Mouse (Mus musculus): Measurements from ENCODE around the gene Wdr76.
A peak's percentile ranks its signal among the peaks of the same experiment; 100 is the strongest.
"Not testable (repeated sequence)": the region's sequence is repeated elsewhere in the genome, so short reads cannot be mapped to it uniquely, and the experiment has no call there.

The Wdr76 gene

DNA sequence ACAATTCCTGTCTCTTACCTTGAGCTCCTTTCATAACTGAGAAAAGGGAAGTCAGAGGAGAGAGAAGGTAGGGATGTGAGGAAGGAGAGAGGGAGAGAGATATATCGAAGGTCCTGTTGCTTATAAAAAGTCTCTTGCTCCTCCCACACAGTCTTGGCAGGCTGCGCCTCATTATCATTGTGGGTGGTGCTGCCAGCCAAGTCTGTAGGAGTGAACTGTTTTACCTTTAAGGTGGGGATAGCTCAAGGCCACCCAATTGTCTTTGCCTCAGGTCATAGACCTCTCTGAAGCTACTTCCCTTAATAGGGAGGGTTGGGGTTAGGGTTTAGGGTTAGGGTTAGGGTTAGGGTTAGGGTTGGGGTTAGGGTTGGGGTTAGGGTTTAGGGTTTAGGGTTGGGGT is 15.5 kb downstream of the Wdr76 start:
- no peak for DNase-seq

DNA sequence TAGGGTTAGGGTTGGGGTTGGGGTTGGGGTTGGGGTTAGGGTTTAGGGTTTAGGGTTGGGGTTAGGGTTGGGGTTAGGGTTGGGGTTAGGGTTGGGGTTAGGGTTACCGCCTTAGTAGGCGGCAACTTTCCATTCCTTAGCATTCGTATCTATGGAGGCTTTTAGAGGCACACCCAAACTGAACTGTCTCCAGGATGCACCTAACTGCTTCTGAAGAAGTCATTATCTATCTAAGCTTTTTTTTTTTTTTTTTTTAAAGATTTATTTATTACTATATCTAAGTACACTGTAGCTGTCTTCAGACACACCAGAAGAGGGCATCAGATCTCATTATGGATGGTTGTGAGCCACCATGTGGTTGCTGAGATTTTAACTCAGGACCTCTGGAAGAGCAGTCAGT is 16.3 kb downstream of the Wdr76 start:
- not testable (repeated sequence) for DNase-seq

DNA sequence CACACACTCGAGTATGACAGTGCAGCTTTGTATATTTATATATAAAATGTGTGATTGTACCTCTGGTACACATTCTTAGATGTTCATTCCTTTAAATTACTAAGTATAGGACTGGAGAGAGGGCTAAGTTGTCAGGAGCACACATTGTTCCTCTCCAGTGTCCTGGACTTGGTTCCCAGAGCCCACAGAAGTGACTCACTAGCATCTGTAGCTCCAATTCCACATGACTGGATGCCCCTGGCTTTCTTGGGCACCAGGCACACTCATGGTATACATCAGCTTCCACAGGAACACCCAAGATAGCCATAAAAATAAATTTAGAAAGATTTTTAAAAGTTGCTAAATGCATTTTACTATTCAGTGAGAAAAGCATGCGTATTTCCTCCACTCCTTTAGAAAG is 18.5 kb downstream of the Wdr76 start:
- no peak for DNase-seq

DNA sequence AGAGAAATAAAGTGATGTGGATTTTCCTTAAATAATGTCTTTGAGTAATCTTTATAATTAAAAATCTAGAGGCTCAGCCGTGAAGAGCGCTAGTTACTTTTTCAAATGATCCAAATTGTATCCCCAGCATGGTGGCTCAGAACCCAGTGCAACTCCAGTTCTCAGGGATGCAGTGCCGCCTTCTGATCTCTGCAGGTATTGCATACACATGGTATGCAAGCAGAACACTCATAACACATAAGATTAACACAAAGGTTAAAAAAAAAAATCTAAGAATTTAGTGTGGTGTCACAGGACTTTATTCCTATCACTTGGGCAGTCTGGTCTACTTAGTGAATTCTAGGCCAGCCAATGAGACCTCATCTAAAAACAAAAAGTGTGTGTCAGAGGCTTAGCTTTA is 38.3 kb downstream of the Wdr76 start:
- DNase-seq: no peak

DNA sequence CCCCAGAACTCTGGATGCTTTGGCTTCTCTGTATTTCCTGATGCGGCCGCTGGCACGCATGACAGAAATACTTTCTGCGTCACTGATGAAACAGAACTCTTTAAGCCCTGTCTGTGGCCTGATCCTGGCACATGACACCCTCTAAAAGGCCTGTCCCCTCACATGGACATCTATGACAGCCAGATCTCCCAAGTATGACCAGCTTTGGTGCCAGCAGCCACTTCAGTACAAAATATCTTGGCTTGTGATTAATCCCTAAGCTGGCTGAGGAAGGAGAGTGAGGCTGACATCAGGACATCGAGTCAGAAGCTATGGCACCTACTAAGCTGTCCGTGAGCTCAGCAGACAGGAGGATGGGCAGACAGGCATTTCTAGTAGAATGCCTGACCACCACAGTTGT is 43.1 kb downstream of the Wdr76 start:
- no peak for DNase-seq

DNA sequence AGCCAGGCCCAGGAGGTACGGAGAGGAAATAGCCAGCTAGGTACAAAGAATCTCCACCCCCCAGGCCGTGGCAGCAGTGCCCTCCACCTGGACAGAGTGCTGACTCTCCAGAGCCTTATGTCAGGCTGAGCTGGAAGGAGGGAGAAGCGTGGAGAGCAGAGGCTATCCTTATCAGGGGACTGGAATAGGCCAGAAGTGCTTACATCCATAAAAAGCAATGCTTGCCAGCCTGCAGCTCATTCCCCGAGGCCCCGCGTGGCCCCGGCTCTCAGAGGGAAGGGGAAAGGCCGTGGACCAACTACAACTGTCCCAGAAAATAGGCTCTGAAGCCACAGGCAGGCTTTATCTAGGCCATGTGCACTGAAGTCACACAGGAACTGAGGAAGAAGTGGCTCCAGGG is 44.7 kb downstream of the Wdr76 start:
- DNase-seq: no peak

DNA sequence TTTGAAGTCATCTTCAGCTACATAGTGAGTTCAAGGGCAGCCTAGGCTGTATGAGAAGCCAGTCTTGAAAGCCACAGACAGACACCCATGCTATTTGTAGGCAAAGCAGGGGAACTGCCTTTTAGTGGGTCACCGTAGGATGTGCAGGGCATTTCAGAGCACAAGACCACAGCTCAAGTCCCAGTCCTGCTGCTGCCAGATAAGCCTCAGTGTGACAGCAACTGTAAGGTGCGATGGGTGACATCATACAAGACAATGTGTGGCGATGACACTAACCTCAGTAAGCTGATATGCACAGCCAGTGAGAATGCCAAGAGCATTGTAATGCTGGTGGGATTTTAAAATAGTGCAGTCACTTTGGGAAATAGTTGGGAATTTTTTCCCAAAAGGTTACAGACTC is 56.6 kb downstream of the Wdr76 start:
- no peak for DNase-seq

DNA sequence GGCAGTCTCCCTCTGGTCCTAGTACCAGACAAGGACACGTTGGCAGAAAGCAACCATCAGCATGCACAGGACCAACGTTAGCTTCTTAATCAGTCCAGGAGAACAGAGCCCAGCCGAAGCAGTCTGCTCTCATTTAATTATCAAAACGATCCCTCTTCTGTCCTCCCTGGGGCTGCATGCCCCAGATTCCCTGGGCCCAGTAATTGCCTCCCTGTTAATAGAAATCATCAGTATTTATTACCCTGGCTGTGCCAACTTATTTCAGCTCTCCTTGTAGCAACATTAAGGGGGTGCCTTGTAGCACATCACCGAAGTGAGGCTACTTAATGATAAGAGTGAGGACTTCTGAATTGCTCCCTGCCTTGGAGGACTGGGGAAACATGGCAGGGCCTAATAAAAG is 59.4 kb downstream of the Wdr76 start:
- no peak for DNase-seq

DNA sequence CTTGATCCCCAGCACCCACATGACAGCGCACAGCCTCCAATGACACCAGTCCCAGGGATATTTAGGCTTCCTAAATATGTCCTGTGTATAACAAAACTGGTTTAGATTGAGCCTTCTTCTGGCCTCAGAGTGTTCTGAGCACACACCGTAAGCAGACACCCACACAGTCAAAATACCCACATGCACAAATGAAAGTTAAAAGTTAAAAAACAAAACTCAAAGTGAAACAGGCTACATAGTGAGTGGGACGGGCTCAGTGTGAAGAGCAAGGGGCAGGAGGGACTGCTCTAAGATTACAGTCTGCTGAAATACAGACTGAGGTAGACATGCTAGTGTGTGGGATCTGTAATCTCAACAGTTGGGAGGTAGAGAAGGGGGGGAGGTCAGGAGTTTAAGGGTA is 63.5 kb downstream of the Wdr76 start:
- DNase-seq: no peak

DNA sequence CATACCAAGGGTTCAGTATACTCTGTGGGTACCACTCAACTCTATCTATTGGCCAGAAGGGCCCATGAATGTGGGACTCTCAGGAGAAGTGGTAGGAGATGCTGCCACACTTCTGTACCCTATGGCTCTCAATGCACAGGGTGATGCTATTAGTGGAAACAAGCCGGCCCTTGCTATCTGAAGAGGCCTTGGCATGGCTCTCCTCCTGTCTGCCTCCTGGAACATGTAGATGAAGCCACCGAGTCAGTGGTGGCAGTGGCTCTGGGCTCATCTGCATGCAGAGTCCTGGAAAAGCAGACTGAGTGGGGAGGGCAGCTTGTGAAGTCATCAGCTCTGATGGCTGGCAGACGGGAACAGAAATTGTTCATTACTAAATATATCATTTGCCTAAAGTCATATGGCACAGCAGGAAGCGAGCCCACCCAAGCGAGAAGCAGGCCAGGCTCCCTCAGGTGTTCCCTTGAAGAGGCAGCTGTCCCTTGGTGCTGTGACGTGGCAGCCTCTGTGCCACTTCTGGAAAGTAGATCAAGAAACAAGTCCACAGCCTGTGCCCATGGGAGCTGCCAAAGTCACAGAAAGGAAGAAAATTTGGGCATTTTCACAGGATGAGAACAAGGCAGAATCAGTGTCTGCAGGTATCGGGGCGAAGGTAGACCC is 64.6 kb downstream of the Wdr76 start:
- no peak for DNase-seq

DNA sequence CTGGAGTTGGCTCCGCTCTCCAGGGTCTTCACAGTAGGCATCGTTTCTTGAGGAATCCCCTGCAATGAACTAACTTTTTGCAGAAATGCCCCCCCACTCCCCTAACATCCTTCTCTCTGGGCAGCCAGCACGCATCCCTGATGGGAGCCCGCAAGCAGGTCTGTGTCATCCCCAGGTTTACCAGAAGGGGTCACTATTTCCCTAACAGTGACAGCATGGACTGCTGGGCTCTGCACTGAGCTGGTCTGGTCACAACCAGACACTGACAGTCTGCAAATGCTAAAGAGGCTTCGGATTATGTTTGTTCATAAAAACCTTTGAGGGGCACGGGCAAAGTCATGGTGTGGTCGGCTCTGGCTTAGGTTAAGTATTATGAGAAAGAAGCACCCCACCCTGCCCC is 65.3 kb downstream of the Wdr76 start:
- peak; percentile 89 for DNase-seq

DNA sequence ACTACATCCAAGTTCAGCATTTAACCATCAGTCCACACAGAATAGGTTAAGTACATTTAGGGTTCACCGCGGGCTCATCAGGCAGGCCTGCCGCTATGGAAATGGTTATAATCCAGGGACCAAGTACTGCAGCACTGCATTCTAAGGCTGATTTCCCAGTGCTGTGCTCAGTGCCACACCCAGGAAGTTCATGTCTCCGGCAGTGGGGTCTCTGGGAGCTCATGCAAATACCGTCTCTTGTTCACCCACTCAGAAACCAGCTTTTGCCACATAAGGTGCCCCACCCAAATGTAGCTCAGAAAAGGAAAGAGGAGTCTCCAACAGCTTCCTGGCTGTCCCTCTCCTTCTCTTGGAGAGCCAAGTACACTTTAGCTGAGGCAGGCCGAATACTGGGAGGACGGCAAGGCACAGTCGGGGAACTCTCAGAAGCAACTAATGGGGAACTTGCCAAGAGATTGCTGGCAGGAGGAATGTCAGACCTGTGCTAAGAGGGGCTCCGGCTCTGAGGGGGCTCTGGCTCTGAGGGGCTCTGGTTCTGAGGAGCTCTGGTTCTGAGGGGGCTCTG is 67.6 kb downstream of the Wdr76 start:
- no peak for DNase-seq

DNA sequence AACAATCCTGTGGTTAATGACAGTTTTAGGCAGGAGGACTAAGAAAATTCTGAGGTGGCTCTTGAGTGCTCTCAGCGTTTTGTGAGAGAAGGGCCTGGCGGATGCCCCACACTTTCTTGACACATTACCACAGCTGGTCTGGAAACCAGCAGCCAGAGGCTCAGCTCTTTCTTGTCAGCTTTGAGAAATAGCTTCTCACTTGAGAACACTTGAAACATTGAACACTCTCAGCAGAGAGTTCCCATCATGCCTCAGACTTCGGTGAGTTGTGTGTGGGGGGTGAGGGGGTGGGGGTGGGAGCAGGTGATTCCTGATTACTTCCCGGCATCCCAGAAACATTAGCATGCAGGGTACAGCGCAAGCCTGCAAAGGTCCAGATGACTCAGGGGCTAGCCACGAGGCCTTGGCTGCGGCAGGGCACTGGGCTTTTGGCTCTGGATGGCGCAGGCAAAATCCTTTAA is 69.2 kb downstream of the Wdr76 start:
- DNase-seq: no peak

DNA sequence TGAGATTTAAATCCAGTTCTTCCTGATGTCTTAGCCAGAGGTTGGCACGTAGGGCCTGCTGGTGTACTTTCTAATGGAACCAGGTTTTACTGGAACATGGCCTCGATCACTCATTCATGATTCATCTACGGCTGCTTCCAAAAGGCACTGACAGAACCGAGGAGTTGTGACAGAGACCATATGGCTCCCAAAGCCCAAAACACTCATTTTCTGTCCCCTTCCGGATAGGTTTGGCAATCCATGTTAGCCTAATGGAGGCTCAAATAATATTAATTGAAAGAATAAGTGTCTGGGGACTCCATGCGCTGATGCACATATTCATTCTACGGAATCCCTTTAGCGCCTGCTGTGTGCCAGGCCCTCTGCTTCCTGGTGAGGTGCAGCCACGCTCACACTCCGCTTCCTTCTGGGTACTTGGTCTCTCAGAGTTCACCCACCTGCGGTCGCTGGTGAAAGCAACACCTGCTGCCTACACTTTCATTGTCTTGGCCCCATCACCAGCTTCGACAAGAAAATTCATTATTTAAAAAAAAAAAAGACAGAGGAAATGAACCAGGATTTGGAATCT is 76.4 kb downstream of the Wdr76 start:
- DNase-seq: no peak

DNA sequence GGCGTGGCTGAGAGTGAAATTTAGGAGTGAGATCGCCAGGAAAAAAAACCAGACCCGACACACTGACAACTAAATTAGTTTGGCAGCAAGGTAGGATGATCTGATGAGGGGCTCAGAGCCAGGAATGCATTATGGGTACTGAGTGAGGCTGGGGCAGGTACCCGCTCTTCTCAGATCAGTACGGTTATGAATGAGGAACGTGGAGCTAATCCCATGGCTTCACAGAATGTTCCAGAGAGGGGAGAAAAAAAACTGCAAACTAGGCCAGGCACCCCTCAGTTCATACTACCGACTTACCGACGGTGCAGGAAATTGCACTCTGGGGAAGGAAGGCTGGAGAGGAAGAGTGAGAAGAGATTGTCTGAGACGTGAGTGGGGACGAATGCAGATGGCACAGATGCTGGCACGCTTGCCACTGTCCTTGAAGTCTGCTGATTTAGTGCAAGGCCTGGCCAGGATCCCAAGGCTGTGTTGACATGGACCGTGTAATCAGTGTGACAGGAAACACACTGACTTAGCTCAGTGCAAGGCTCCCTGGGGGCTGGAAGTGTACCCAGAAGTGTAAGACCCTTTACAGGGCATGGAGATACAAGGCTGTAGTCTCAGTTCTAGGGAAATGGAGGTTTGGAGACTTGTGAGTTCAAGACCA is 77.1 kb downstream of the Wdr76 start:
- DNase-seq: peak; percentile 56

DNA sequence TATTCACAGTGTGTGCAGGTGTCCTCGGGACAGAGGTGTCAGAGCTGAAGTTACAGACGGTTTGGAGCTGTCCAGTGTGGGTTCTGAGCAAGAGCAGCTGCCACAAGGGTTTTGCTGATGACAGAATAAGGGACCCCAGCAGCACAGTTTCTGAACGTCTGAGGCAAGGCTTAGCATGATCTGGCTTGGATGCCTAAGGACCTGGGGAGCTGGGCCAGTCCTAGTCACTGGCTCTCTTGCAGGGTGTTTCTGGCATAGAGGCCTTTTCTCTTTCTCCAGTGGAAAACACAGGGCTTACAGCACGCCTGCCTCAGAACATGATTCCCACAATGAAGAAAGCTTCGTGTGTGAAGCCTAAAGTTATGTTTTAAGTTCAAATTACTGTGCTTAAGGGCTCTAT is 78.2 kb downstream of the Wdr76 start:
- no peak for DNase-seq

DNA sequence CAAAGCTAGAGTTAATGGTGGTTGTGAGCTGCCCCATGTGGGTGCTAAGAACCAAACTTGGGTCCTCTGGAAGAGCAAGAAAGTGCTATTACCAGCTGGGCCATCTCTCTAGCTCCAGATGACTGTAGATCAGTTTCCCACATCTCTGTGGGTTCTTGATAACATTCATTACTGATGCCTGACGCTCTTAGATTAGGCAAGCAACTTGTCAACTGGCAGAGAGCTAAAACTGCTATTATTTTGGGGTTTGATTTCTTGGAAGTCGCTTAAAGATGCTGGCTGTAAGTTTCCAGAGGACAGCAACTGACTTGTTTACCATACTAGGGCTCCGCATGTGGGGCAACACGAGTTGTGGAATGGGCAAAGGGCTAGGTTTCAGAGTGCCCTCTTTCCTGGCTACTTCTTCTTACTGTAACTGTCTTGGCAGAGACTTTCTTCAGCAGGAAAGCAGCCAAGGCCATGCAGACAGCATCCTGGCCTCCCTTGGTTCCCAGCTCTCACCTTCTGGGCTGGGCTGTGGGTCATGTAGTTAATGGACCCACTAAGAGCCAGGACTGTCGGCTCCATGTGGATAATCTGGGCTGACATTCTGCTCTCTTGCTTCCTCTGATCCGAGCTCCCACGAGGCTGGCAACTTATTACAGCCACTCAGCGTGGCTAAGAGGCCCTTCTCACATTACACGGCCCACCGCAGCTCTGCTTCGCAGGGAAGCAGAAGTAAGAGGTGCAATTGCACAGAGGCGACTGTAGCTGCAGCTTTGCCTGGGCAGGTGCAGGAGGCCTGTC is 81.2 kb downstream of the Wdr76 start:
- DNase-seq: no peak

DNA sequence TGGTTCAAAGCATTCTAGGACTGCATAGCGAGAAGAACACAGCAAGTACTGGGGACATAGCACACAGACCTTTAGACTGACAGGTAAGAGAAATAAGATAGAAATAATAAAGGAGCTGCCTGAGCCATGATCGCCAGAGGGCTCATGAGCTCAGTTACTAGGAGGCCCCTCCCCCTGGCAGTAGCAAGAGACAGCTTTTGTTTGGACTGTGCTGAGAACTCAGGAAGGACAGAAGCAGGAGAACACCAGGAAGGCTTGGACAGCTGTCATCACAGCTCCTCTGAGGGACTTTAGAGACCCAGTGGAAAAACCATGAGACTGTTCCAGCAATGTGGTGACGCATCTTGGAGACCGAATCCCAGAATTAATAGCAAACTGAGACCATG is 81.8 kb downstream of the Wdr76 start:
- peak; percentile 37 for DNase-seq

DNA sequence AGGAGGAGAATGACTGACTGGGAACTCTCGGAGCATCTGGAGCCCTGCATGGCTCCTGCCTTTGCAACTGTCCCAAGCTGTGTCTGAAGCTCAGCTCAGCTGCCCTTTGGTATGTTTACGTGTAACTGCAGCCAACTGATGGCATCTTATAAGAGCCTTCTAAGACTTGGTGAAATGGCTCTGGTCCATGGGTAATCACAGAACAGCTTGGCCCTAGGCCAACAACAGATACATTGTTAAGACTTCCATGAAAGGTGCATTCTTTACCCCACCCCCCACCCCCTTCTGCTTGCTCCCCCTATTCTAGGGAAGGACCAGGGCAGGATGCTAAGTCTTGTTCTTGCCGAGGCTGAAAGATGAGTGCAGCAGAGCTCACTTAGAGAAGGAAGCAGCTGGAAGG is 87.6 kb downstream of the Wdr76 start:
- DNase-seq: no peak

Measured in kidney, postnatal 10 days (tissue).